Mouse (Mus musculus) liver, embryonic 11.5 days (tissue): ENCODE results near the gene Zfp507. TPM values are rescaled to one million over a fixed set of nuclear protein-coding genes. Genes with fewer than 3 reads are reported as not detected.

ENCODE experiments used
- ATAC-seq: fragments of 200-750 bp; cut with Nextera tagmentation; replicated peaks from 2 replicates; pipeline ENCODE4 v1.8.0; 2017; ENCODE audit warnings: moderate number of reproducible peaks, mild to moderate bottlenecking, moderate TSS enrichment, moderate library complexity; ENCODE audit not compliant: low FRiP score
- DNase-seq: peaks from one replicate; pipeline ENCODE4 v3.0.0-alpha.2; 2017; ENCODE audit warnings: low spot score
- H3K27ac ChIP-seq: fragments of 300-500 bp; sonication (generic); 2 replicates; pipeline ENCODE4 v1.5.1; 2014; ENCODE audit warnings: mild to moderate bottlenecking, low read depth, low read length, control low read depth
- H3K27me3 ChIP-seq: fragments of 300-500 bp; sonication (generic); replicated peaks from 2 replicates; pipeline ENCODE4 v1.6.1; 2014; ENCODE audit warnings: low read length, mixed read lengths; ENCODE audit not compliant: control insufficient read depth, insufficient read depth
- H3K36me3 ChIP-seq: fragments of 300-500 bp; sonication (generic); 2 replicates; pipeline ENCODE4 v1.6.1; 2014; ENCODE audit warnings: mild to moderate bottlenecking, low read length, moderate library complexity, mixed read lengths; ENCODE audit not compliant: control insufficient read depth, insufficient read depth
- H3K4me1 ChIP-seq: fragments of 300-500 bp; sonication (generic); replicated peaks from 2 replicates; pipeline ENCODE4 v1.6.1; 2014; ENCODE audit warnings: low read length, mixed read lengths; ENCODE audit not compliant: control insufficient read depth, insufficient read depth
- H3K4me2 ChIP-seq: fragments of 300-500 bp; sonication (generic); 2 replicates; pipeline ENCODE4 v1.6.1; 2014; ENCODE audit warnings: mild to moderate bottlenecking, control low read depth, moderate library complexity
- H3K4me3 ChIP-seq: fragments of 300-500 bp; sonication (generic); 2 replicates; pipeline ENCODE4 v1.5.1; 2014; ENCODE audit warnings: low read depth, low read length, control low read depth
- H3K9ac ChIP-seq: fragments of 300-500 bp; sonication (generic); 2 replicates; pipeline ENCODE4 v1.6.1; 2014; ENCODE audit warnings: low read depth, low read length, control low read depth
- H3K9me3 ChIP-seq: fragments of 300-500 bp; sonication (generic); 2 replicates; pipeline ENCODE4 v1.6.1; 2016; ENCODE audit warnings: low read length, inconsistent platforms, mixed read lengths; ENCODE audit not compliant: control insufficient read depth
- WGBS: fragments of 180-500 bp; shearing (Covaris S2); extraction: QIAGEN DNeasy Blood & Tissue Kit; methylation state at CpG from one replicate; pipeline ENCODE4 v1.1.7; 2014; 5-methylcytosine and 5-hydroxymethylcytosine counted together
- polyA plus RNA-seq: library from polyadenylated mRNA; unstranded; fragments of >200 nt; fragmentation: Nextera tagmentation; extraction: Ambion mirVana; gene quantifications from 2 replicates; pipeline ENCODE4 v1.2.1, GENCODE M21; 2014

Zfp507 gene
- polyA plus RNA-seq, 1 experiment from 2014 or later: 11.5 TPM

- ATAC-seq: no peak
- Histone ChIP-seq H3K27me3 (no peaks in the 10 kb centered on the region), H3K36me3 (peaks cover 11% of the 10 kb centered on the region; the same call in 1 of the 2 replicates), H3K9me3 (no peaks in the 10 kb centered on the region), H3K4me1 (peaks cover 5% of the 10 kb centered on the region; the same call in 1 of the 2 replicates), H3K9ac (no peak overlapping the region), H3K4me3 (no peak overlapping the region), H3K4me2 (no peak overlapping the region), H3K27ac (no peak overlapping the region)
- no peak for DNase-seq
- WGBS: 83% methylated on average over 9 of the region's 9 CpGs
These were observed 51.9 kb downstream of the Zfp507 start for GRCm38 (mm10) chr7:35750873-35751272.

- Histone ChIP-seq H3K9me3 (no peaks in the 10 kb centered on the region), H3K4me2 (no peak overlapping the region), H3K4me3 (no peak overlapping the region), H3K36me3 (peaks cover 11% of the 10 kb centered on the region; the same call in 1 of the 2 replicates), H3K4me1 (no peaks in the 10 kb centered on the region), H3K27me3 (no peaks in the 10 kb centered on the region), H3K9ac (no peak overlapping the region), H3K27ac (no peak overlapping the region)
- WGBS: 86% methylated on average over 14 of the region's 14 CpGs
- ATAC-seq (no peak), DNase-seq (no peak)
These were observed 55.3 kb downstream of the Zfp507 start for GRCm38 (mm10) chr7:35747397-35747964.

GRCm38 (mm10) chr7:35746686-35747396 lies 56.0 kb downstream of the Zfp507 start:
- ATAC-seq: no peak
- 85% methylated on average over 12 of the region's 12 CpGs for WGBS
- no peaks in the 10 kb centered on the region for H3K27me3 ChIP-seq
- H3K4me3 ChIP-seq: no peak overlapping the region
- H3K4me2 ChIP-seq: no peak overlapping the region
- H3K4me1 ChIP-seq: no peaks in the 10 kb centered on the region
- peaks cover 11% of the 10 kb centered on the region; the same call in 1 of the 2 replicates for H3K36me3 ChIP-seq
- no peak for DNase-seq
- H3K9ac ChIP-seq: no peak overlapping the region
- H3K9me3 ChIP-seq: no peaks in the 10 kb centered on the region
- no peak overlapping the region for H3K27ac ChIP-seq

- H3K4me2 ChIP-seq: no peak overlapping the region
- H3K36me3 ChIP-seq: peaks cover 11% of the 10 kb centered on the region; the same call in 1 of the 2 replicates
- WGBS: 73% methylated on average over 6 of the region's 6 CpGs
- no peaks in the 10 kb centered on the region for H3K27me3 ChIP-seq
- H3K9ac ChIP-seq: no peak overlapping the region
- DNase-seq (no peak), ATAC-seq (peak; percentile 67)
- H3K27ac ChIP-seq: peak overlapping the region; percentile 32; the same call in 1 of the 2 replicates
- no peaks in the 10 kb centered on the region for H3K4me1 ChIP-seq
- H3K9me3 ChIP-seq: no peaks in the 10 kb centered on the region
- H3K4me3 ChIP-seq: no peak overlapping the region
These were observed 57.5 kb downstream of the Zfp507 start for GRCm38 (mm10) chr7:35745281-35745702.

- H3K4me1 ChIP-seq: no peaks in the 10 kb centered on the region
- H3K27me3 ChIP-seq: no peaks in the 10 kb centered on the region
- H3K9me3 ChIP-seq: no peaks in the 10 kb centered on the region
- no peak overlapping the region for H3K9ac ChIP-seq
- H3K27ac ChIP-seq: peak overlapping the region; percentile 32; the same call in 1 of the 2 replicates
- ATAC-seq: no peak
- peaks cover 11% of the 10 kb centered on the region; the same call in 1 of the 2 replicates for H3K36me3 ChIP-seq
- WGBS: 86% methylated on average over 9 of the region's 9 CpGs
- no peak overlapping the region for H3K4me2 ChIP-seq
- DNase-seq: no peak
- H3K4me3 ChIP-seq: no peak overlapping the region
These were observed 58.0 kb downstream of the Zfp507 start for GRCm38 (mm10) chr7:35744771-35745170.

GRCm38 (mm10) chr7:35742310-35742709 lies 60.5 kb downstream of the Zfp507 start:
- no peak for DNase-seq
- H3K36me3 ChIP-seq: peaks cover 7% of the 10 kb centered on the region; the same call in 1 of the 2 replicates
- no peaks in the 10 kb centered on the region; the same call in 1 of the 2 replicates for H3K9me3 ChIP-seq
- no peaks in the 10 kb centered on the region for H3K27me3 ChIP-seq
- no peak overlapping the region for H3K27ac ChIP-seq
- H3K4me3 ChIP-seq: no peak overlapping the region
- no peaks in the 10 kb centered on the region for H3K4me1 ChIP-seq
- no peak overlapping the region for H3K4me2 ChIP-seq
- ATAC-seq: no peak
- H3K9ac ChIP-seq: no peak overlapping the region
- 77% methylated on average over 5 of the region's 5 CpGs for WGBS

- H3K4me2 ChIP-seq: no peak overlapping the region
- peaks cover 7% of the 10 kb centered on the region; the same call in 1 of the 2 replicates for H3K36me3 ChIP-seq
- no peaks in the 10 kb centered on the region; the same call in 1 of the 2 replicates for H3K9me3 ChIP-seq
- 77% methylated on average over 5 of the region's 5 CpGs for WGBS
- no peak overlapping the region for H3K27ac ChIP-seq
- no peaks in the 10 kb centered on the region for H3K27me3 ChIP-seq
- H3K9ac ChIP-seq: no peak overlapping the region
- DNase-seq (no peak), ATAC-seq (no peak)
- H3K4me3 ChIP-seq: no peak overlapping the region
- H3K4me1 ChIP-seq: no peaks in the 10 kb centered on the region
These were observed 60.9 kb downstream of the Zfp507 start for GRCm38 (mm10) chr7:35741858-35742257.

- Histone ChIP-seq H3K27ac (no peak overlapping the region), H3K9ac (no peak overlapping the region), H3K27me3 (no peaks in the 10 kb centered on the region), H3K36me3 (0 out of 2 replicates have a peak, but pooled peaks cover 4% of the 10 kb centered on the region), H3K9me3 (no peaks in the 10 kb centered on the region; the same call in 1 of the 2 replicates), H3K4me1 (no peaks in the 10 kb centered on the region), H3K4me2 (no peak overlapping the region), H3K4me3 (no peak overlapping the region)
- ATAC-seq (no peak), DNase-seq (no peak)
- 77% methylated on average over 5 of the region's 5 CpGs for WGBS
These were observed 62.1 kb downstream of the Zfp507 start for GRCm38 (mm10) chr7:35740489-35741230.
